Mouse (Mus musculus) heart, postnatal 0 days (tissue): ENCODE data around the gene Ctf1. TPM values are rescaled to one million over a fixed set of nuclear protein-coding genes. Genes with fewer than 3 reads are reported as not detected.

Experiments used
- ATAC-seq: fragments of 200-750 bp; cut with Nextera tagmentation; 2 replicates; pipeline ENCODE4 v1.8.0; 2017; ENCODE audit warnings: low read depth, moderate number of reproducible peaks, moderate library complexity; ENCODE audit not compliant: insufficient read depth
- DNase-seq: peaks from one replicate; pipeline ENCODE4 v3.0.0-alpha.2; 2016; ENCODE audit warnings: low spot score
- H3K27ac ChIP-seq: fragments of 300-500 bp; sonication (generic); 2 replicates; pipeline ENCODE4 v1.5.1; 2014; ENCODE audit warnings: low read depth, mild to moderate bottlenecking
- H3K27me3 ChIP-seq: fragments of 300-500 bp; sonication (generic); 2 replicates; pipeline ENCODE4 v1.6.1; 2014; ENCODE audit warnings: low read length, mixed read lengths; ENCODE audit not compliant: control insufficient read depth, insufficient read depth
- H3K36me3 ChIP-seq: fragments of 300-500 bp; sonication (generic); replicated peaks from 2 replicates; pipeline ENCODE4 v1.6.1; 2014; ENCODE audit warnings: low read length, mixed read lengths; ENCODE audit not compliant: control insufficient read depth, insufficient read depth
- H3K4me1 ChIP-seq: fragments of 300-500 bp; sonication (generic); 2 replicates; pipeline ENCODE4 v1.6.1; 2014; ENCODE audit warnings: antibody characterized with exemption; ENCODE audit not compliant: control insufficient read depth, insufficient read depth
- H3K4me2 ChIP-seq: fragments of 300-500 bp; sonication (generic); 2 replicates; pipeline ENCODE4 v1.6.1; 2014; ENCODE audit warnings: low read depth, mild to moderate bottlenecking, low read length, moderate library complexity
- H3K4me3 ChIP-seq: fragments of 300-500 bp; sonication (generic); 2 replicates; pipeline ENCODE4 v1.5.1; 2014; ENCODE audit warnings: low read depth, low read length
- H3K9ac ChIP-seq: fragments of 300-500 bp; sonication (generic); replicated peaks from 2 replicates; pipeline ENCODE4 v1.6.1; 2014; ENCODE audit warnings: low read depth, low read length, mixed read lengths
- H3K9me3 ChIP-seq: fragments of 300-500 bp; sonication (generic); replicated peaks from 2 replicates; pipeline ENCODE4 v1.6.1; 2016; ENCODE audit warnings: low read length; ENCODE audit not compliant: control insufficient read depth
- CTCF ChIP-seq: IDR thresholded peaks from 2 replicates; pipeline ENCODE4 v1.5.1; 2016; ENCODE audit warnings: antibody characterized with exemption, control low read depth, low read depth
- EP300 ChIP-seq: IDR thresholded peaks from 2 replicates; pipeline ENCODE4 v1.6.1; 2016; ENCODE audit warnings: antibody characterized with exemption, low read depth
- WGBS: fragments of 180-500 bp; shearing (Covaris S2); extraction: QIAGEN DNeasy Blood & Tissue Kit; methylation state at CpG from one replicate; pipeline ENCODE4 v1.1.7; 2014; 5-methylcytosine and 5-hydroxymethylcytosine counted together
- polyA plus RNA-seq: library from polyadenylated mRNA; unstranded; fragments of >200 nt; fragmentation: Nextera tagmentation; extraction: Ambion mirVana; gene quantifications from 2 replicates; pipeline ENCODE4 v1.2.1, GENCODE M21; 2015
- total RNA-seq: library from RNA; depleted of rRNA; stranded (reverse); fragments of >200 nt; gene quantifications from 2 replicates; pipeline ENCODE4 v1.2.3, GENCODE M21; 2014; ENCODE audit warnings: low replicate concordance

The Ctf1 gene
- total and polyA plus RNA-seq, 2 experiments from 2014 or later: 2.6 to 11.1 TPM

- Histone ChIP-seq H3K27me3 (no peaks in the 10 kb centered on the region), H3K4me3 (no peak overlapping the region), H3K4me1 (peaks cover 6% of the 10 kb centered on the region; the same call in 1 of the 2 replicates), H3K4me2 (no peak overlapping the region), H3K9me3 (no peaks in the 10 kb centered on the region), H3K27ac (no peak overlapping the region), H3K36me3 (peaks cover 42% of the 10 kb centered on the region), H3K9ac (no peak overlapping the region)
- no peak for DNase-seq
- WGBS: 22% methylated on average over 6 of the region's 6 CpGs
- TF ChIP-seq CTCF (no peak), EP300 (no peak)
- ATAC-seq: peak; percentile 50; the same call in 1 of the 2 replicates
These were observed 47.2 kb downstream of the Ctf1 start for GRCm38 (mm10) chr7:127759716-127760115.

GRCm38 (mm10) chr7:127760478-127760877 lies 47.9 kb downstream of the Ctf1 start:
- H3K27ac ChIP-seq: no peak overlapping the region
- TF ChIP-seq CTCF: no peak
- no peak for TF ChIP-seq EP300
- H3K4me3 ChIP-seq: no peak overlapping the region
- 73% methylated on average over 3 of the region's 3 CpGs for WGBS
- DNase-seq (no peak), ATAC-seq (no peak)
- H3K36me3 ChIP-seq: peaks cover 44% of the 10 kb centered on the region
- H3K4me1 ChIP-seq: peaks cover 6% of the 10 kb centered on the region; the same call in 1 of the 2 replicates
- H3K27me3 ChIP-seq: no peaks in the 10 kb centered on the region
- H3K9me3 ChIP-seq: no peaks in the 10 kb centered on the region
- no peak overlapping the region for H3K4me2 ChIP-seq
- no peak overlapping the region for H3K9ac ChIP-seq

- no peak overlapping the region for H3K4me3 ChIP-seq
- no peak overlapping the region for H3K9ac ChIP-seq
- DNase-seq: peak; percentile 65
- H3K9me3 ChIP-seq: no peaks in the 10 kb centered on the region
- ATAC-seq: peak; percentile 39; the same call in 1 of the 2 replicates
- 18% methylated on average over 7 of the region's 7 CpGs for WGBS
- H3K27ac ChIP-seq: no peak overlapping the region
- no peak overlapping the region for H3K4me2 ChIP-seq
- H3K27me3 ChIP-seq: no peaks in the 10 kb centered on the region
- peaks cover 6% of the 10 kb centered on the region; the same call in 1 of the 2 replicates for H3K4me1 ChIP-seq
- peaks cover 48% of the 10 kb centered on the region for H3K36me3 ChIP-seq
- TF ChIP-seq CTCF (peak; percentile 89), EP300 (no peak)
These were observed 48.5 kb downstream of the Ctf1 start for GRCm38 (mm10) chr7:127761026-127761425.

- Histone ChIP-seq H3K4me2 (no peak overlapping the region), H3K9me3 (no peaks in the 10 kb centered on the region), H3K27ac (no peak overlapping the region), H3K4me1 (peaks cover 6% of the 10 kb centered on the region; the same call in 1 of the 2 replicates), H3K36me3 (peaks cover 42% of the 10 kb centered on the region), H3K9ac (no peak overlapping the region), H3K27me3 (no peaks in the 10 kb centered on the region), H3K4me3 (no peak overlapping the region)
- 89% methylated on average over 4 of the region's 4 CpGs for WGBS
- ATAC-seq (no peak), DNase-seq (no peak)
- TF ChIP-seq CTCF: no peak
- TF ChIP-seq EP300: no peak
These were observed 51.1 kb downstream of the Ctf1 start for GRCm38 (mm10) chr7:127763642-127764041.

DNA sequence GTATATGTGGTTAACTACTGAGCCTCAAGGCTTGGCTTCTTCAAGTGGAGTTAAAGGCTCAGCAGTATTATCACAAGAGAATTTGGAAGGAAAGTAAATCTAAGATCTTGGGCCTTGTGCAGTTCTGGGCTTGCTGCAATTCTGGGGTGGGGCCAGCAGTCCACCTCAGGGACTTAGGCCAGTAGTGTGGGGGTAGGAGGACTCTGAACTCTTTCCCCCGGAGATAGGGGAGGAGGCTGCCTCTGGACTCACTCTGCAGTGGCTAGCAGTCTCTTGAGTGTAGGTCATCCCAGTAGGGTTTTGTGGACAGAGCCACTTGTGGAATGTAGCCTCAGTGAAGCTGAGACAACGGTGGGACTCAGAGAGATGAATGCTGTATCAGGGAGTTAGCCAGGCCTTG lies 53.2 kb downstream of the Ctf1 start:
- Histone ChIP-seq H3K4me3 (no peak overlapping the region), H3K9me3 (no peaks in the 10 kb centered on the region), H3K36me3 (peaks cover 42% of the 10 kb centered on the region), H3K4me1 (peaks cover 12% of the 10 kb centered on the region), H3K27ac (no peak overlapping the region), H3K9ac (no peak overlapping the region), H3K27me3 (no peaks in the 10 kb centered on the region), H3K4me2 (no peak overlapping the region)
- no peak for DNase-seq
- ATAC-seq: no peak
- 67% methylated on average over 2 of the region's 2 CpGs for WGBS
- TF ChIP-seq EP300 (no peak), CTCF (no peak)
